Mouse (Mus musculus): Measurements from ENCODE around the gene Dgat2. TPM values are rescaled to one million over a fixed set of nuclear protein-coding genes. Genes with fewer than 3 reads are reported as not detected.

Gene Dgat2
- polyA plus RNA-seq, 1 experiment from 2014 or later = 249 TPM

GRCm38 (mm10) chr7:99213686-99214085 lies 31.2 kb upstream of the Dgat2 start:
- 60% methylated on average over 2 of the region's 2 CpGs for WGBS (ENCODE audit: insufficient replicate concordance)
- DNase-seq (no peak), ATAC-seq (no peak)
- Histone ChIP-seq H3K27ac (ENCODE audit: low read depth) (no peak overlapping the region), H3K9me3 (ENCODE audit: low read length) (no peaks in the 10 kb centered on the region), H3K4me3 (ENCODE audit: low read depth, low read length) (no peak overlapping the region), H3K36me3 (replicated peaks; ENCODE audit: insufficient read depth, low read length) (no peaks in the 10 kb centered on the region), H3K9ac (replicated peaks) (no peak overlapping the region), H3K27me3 (ENCODE audit: insufficient read depth, low read length) (no peaks in the 10 kb centered on the region), H3K4me1 (ENCODE audit: insufficient read depth) (peaks cover 26% of the 10 kb centered on the region), H3K4me2 (ENCODE audit: low read depth, low read length) (no peak overlapping the region)
- no peak for TF ChIP-seq EP300 (IDR thresholded peaks at IDR 0.05; ENCODE audit: low read depth)
- no peak for TF ChIP-seq CTCF (IDR thresholded peaks at IDR 0.05; ENCODE audit: low read depth)

- ATAC-seq (no peak), DNase-seq (no peak)
- Histone ChIP-seq H3K27ac (ENCODE audit: low read depth) (no peak overlapping the region), H3K36me3 (replicated peaks; ENCODE audit: insufficient read depth, low read length) (no peaks in the 10 kb centered on the region), H3K9me3 (ENCODE audit: low read length) (no peaks in the 10 kb centered on the region), H3K4me3 (ENCODE audit: low read depth, low read length) (no peak overlapping the region), H3K27me3 (ENCODE audit: insufficient read depth, low read length) (no peaks in the 10 kb centered on the region), H3K4me2 (ENCODE audit: low read depth, low read length) (no peak overlapping the region), H3K4me1 (ENCODE audit: insufficient read depth) (peaks cover 22% of the 10 kb centered on the region), H3K9ac (replicated peaks) (no peak overlapping the region)
- WGBS (ENCODE audit: insufficient replicate concordance) = 81% methylated on average over 1 of the region's 1 CpGs
- TF ChIP-seq CTCF (IDR thresholded peaks at IDR 0.05; ENCODE audit: low read depth) = no peak
- TF ChIP-seq EP300 (IDR thresholded peaks at IDR 0.05; ENCODE audit: low read depth) = no peak
These were observed 30.5 kb upstream of the Dgat2 start for GRCm38 (mm10) chr7:99213056-99213455.

- WGBS (ENCODE audit: insufficient replicate concordance) = 80% methylated on average over 4 of the region's 4 CpGs
- ATAC-seq = peak; percentile 73
- Histone ChIP-seq H3K27ac (ENCODE audit: low read depth) (no peak overlapping the region), H3K36me3 (replicated peaks; ENCODE audit: insufficient read depth, low read length) (no peaks in the 10 kb centered on the region), H3K4me1 (ENCODE audit: insufficient read depth) (peaks cover 13% of the 10 kb centered on the region), H3K4me3 (ENCODE audit: low read depth, low read length) (no peak overlapping the region), H3K9me3 (ENCODE audit: low read length) (no peaks in the 10 kb centered on the region), H3K27me3 (ENCODE audit: insufficient read depth, low read length) (no peaks in the 10 kb centered on the region), H3K9ac (replicated peaks) (no peak overlapping the region), H3K4me2 (ENCODE audit: low read depth, low read length) (no peak overlapping the region)
- no peak for DNase-seq
- TF ChIP-seq EP300 (IDR thresholded peaks at IDR 0.05; ENCODE audit: low read depth) = no peak
- TF ChIP-seq CTCF (IDR thresholded peaks at IDR 0.05; ENCODE audit: low read depth) = no peak
These were observed 26.2 kb upstream of the Dgat2 start for GRCm38 (mm10) chr7:99208704-99209103.

- Histone ChIP-seq H3K9ac (replicated peaks) (no peak overlapping the region), H3K27ac (ENCODE audit: low read depth) (peak overlapping the region; percentile 22; the same call in 1 of the 2 replicates), H3K36me3 (replicated peaks; ENCODE audit: insufficient read depth, low read length) (no peaks in the 10 kb centered on the region), H3K9me3 (ENCODE audit: low read length) (no peaks in the 10 kb centered on the region), H3K4me2 (ENCODE audit: low read depth, low read length) (no peak overlapping the region), H3K4me3 (ENCODE audit: low read depth, low read length) (no peak overlapping the region), H3K27me3 (ENCODE audit: insufficient read depth, low read length) (no peaks in the 10 kb centered on the region), H3K4me1 (ENCODE audit: insufficient read depth) (peaks cover 21% of the 10 kb centered on the region)
- DNase-seq = peak; percentile 46
- TF ChIP-seq EP300 (IDR thresholded peaks at IDR 0.05; ENCODE audit: low read depth) (peak; percentile 55; the same call in 1 of the 2 replicates), CTCF (IDR thresholded peaks at IDR 0.05; ENCODE audit: low read depth) (no peak)
- 52% methylated on average over 7 of the region's 7 CpGs for WGBS (ENCODE audit: insufficient replicate concordance)
- peak; percentile 85 for ATAC-seq
These were observed 23.8 kb upstream of the Dgat2 start for GRCm38 (mm10) chr7:99206364-99206763.

- Histone ChIP-seq H3K4me2 (ENCODE audit: low read depth, low read length) (no peak overlapping the region), H3K27ac (ENCODE audit: low read depth) (no peak overlapping the region), H3K27me3 (ENCODE audit: insufficient read depth, low read length) (no peaks in the 10 kb centered on the region), H3K4me1 (ENCODE audit: insufficient read depth) (peaks cover 43% of the 10 kb centered on the region), H3K9me3 (ENCODE audit: low read length) (no peaks in the 10 kb centered on the region), H3K4me3 (ENCODE audit: low read depth, low read length) (no peak overlapping the region), H3K36me3 (replicated peaks; ENCODE audit: insufficient read depth, low read length) (no peaks in the 10 kb centered on the region), H3K9ac (replicated peaks) (no peak overlapping the region)
- WGBS (ENCODE audit: insufficient replicate concordance) = 70% methylated on average over 7 of the region's 7 CpGs
- DNase-seq (no peak), ATAC-seq (no peak)
- no peak for TF ChIP-seq EP300 (IDR thresholded peaks at IDR 0.05; ENCODE audit: low read depth)
- no peak for TF ChIP-seq CTCF (IDR thresholded peaks at IDR 0.05; ENCODE audit: low read depth)
These were observed 19.6 kb upstream of the Dgat2 start for GRCm38 (mm10) chr7:99202163-99202562.

- DNase-seq (no peak), ATAC-seq (peak; percentile 81)
- Histone ChIP-seq H3K9me3 (ENCODE audit: low read length) (no peaks in the 10 kb centered on the region), H3K4me3 (ENCODE audit: low read depth, low read length) (no peak overlapping the region), H3K27me3 (ENCODE audit: insufficient read depth, low read length) (no peaks in the 10 kb centered on the region), H3K4me1 (ENCODE audit: insufficient read depth) (peaks cover 40% of the 10 kb centered on the region), H3K36me3 (replicated peaks; ENCODE audit: insufficient read depth, low read length) (no peaks in the 10 kb centered on the region), H3K9ac (replicated peaks) (no peak overlapping the region), H3K4me2 (ENCODE audit: low read depth, low read length) (no peak overlapping the region; the same call in 1 of the 2 replicates), H3K27ac (ENCODE audit: low read depth) (peak overlapping the region; percentile 61)
- TF ChIP-seq EP300 (IDR thresholded peaks at IDR 0.05; ENCODE audit: low read depth) = no peak
- TF ChIP-seq CTCF (IDR thresholded peaks at IDR 0.05; ENCODE audit: low read depth) = no peak
- WGBS (ENCODE audit: insufficient replicate concordance) = 40% methylated on average over 4 of the region's 4 CpGs
These were observed 17.8 kb upstream of the Dgat2 start for GRCm38 (mm10) chr7:99200290-99200689.
